Mouse (Mus musculus) G1E-ER4 (cell line): ENCODE data around the gene Cyp4a31. TPM values are rescaled to one million over a fixed set of nuclear protein-coding genes. Genes with fewer than 3 reads are reported as not detected.
"Not testable (repeated sequence)": the region's sequence is repeated elsewhere in the genome, so short reads cannot be mapped to it uniquely, and the experiment has no call there.

Experiments used
- GATA1 ChIP-seq: IDR thresholded peaks from one replicate; pipeline ENCODE4 v1.8.0; 2012; ENCODE audit warnings: low read length, inconsistent platforms
- polyA plus RNA-seq: library from polyadenylated mRNA; stranded (reverse); fragments of >175 nt; gene quantifications from 2 replicates; pipeline ENCODE4 v1.2.3, GENCODE M21; 2012

Gene Cyp4a31
- not detected in 2 replicates for polyA plus RNA-seq

- TF ChIP-seq GATA1, result no peak
Observed at GRCm38 (mm10) chr4:115563401-115563800, at the start of gene Cyp4a31. TSS of gene Cyp4a31 (plus strand) at chr4:115563649.

DNA sequence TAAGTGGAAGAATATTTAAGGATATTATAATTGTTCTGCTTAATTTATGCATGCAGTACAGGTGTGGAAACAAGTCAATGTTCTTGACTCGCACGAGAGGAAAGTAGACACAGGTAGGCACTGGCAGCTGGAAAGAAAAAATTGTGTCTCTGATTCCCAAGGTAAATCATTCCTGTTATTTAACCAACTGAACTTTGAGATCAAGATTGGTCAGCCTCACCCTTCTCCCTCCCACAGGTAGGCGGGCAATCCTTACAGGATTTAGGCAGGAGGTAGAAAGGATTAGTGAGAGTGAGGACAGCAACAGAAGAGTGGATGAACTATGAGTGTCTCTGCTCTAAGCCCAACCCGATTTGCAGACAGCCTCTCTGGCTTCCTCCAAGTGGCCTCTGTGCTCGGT lies 45.4 kb upstream of the Cyp4a31 start, which contains the start of gene Cyp4a10:
Gene Cyp4a10 (plus strand): TSS at position 265 of the 400 bp plus-strand sequence.
- TF ChIP-seq GATA1, result not testable (repeated sequence)

DNA sequence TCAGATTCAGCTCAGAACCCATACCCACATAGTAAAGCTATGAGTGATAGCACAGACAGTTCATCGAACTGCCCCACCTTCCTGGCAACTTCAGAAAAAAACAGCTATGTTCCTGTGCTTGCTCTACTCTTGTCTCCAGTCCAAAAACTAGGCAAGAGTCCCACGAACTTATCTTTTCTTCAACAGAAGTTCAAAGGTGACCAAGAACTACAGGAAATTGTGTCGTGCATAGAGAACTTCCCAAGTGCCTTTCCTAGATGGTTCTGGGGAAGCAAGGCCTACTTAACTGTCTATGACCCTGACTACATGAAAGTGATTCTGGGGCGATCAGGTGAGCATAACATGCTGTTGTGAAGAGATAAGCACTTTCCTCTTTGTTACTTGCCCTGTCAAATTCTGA lies 44.0 kb upstream of the Cyp4a31 start:
- no peak for TF ChIP-seq GATA1

GRCm38 (mm10) chr4:115521766-115522165 lies 41.7 kb upstream of the Cyp4a31 start:
- no peak for TF ChIP-seq GATA1

DNA sequence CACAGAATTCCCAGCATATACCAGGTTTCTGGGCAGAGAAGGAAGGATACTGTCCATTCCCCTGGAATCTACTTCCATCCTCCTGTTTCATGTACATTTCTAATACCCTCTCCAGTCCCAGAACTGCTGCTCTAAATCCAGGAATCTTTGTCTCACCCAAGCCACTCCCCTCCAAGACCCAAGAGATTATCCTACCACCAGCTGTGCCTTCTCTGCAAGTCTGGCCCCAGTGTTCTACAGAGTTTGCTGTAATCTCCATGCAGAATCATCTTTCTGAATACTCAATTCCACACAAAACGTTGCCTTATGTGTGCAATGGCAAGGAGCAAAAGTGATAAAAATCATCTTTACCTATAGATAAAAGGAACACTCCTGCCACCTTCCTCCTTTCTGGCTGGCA lies 18.3 kb upstream of the Cyp4a31 start:
- no peak for TF ChIP-seq GATA1

DNA sequence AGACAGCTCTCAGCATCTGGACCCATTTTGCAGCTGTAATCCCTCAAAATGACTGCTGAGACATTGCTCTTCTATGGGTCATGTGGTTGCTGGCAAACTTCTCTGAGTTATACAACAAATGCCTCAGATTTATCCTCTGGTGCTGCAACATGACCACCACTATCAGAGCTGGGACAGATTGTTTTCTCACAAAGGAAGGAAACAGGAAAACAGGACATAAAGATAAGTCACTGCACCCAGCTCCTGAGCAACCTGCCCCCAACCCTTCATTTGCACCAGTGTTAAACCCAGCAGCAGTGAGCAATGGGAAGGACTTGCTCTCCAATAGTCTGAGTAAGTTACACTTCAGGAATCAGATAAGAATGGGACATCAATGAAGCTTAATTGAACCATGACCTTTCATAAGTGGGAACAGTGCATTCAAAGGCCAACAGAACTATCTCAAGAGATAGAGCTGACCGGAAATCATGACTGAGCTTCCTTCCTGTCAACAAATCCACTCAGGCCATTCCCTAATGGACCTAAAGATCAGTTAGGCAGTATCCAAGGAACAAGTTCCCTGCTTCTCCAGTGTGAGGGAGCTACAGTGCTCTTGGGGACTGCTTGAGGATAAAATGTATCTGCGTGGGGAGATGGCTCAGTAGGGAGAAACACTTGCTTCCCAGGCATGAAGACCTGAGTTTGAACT lies 17.2 kb upstream of the Cyp4a31 start:
- TF ChIP-seq GATA1, result no peak

DNA sequence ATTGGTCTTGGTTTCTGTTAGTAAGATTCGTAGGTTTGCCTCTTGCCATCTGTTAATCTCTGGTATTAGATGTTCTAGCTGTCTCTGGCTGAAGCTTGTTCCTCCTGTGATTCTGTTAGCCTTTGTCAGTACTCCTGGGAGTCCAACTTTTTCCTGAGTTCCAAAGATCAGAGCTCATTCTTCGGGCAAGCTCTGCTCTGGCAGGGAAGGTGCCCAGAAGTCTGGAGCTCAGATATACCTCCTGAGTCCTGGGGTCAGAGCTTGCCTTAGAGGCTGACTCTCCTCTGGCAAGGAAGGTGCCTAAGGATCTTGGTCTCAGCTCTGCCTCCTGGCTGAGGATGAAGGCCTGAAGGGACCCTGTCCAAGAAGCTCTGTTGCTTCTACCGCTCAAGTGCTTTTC lies 10.7 kb upstream of the Cyp4a31 start:
- TF ChIP-seq GATA1, result no peak

GRCm38 (mm10) chr4:115555513-115555912 lies 7.9 kb upstream of the Cyp4a31 start:
- TF ChIP-seq GATA1, result no peak

GRCm38 (mm10) chr4:115557861-115558561 lies 5.4 kb upstream of the Cyp4a31 start:
- no peak for TF ChIP-seq GATA1

DNA sequence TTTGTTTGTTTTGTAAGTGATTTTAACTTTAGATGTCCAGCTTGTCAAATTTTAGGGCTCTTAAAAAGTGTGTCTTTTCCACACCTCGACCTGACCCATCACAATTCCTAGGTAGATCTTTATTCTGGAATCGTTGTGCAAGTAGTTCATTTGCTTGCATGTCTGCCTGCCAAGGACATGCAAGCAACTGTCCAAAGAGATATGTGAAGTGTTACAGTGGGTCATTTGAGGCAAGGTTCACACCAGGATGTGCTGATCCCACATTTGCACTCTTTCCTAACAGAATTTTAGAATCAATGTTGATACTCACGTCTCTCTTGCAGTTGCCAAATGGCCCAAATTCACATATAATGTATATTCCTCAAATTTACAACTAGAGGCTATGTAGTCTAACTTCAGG lies 11.8 kb downstream of the Cyp4a31 start:
- no peak for TF ChIP-seq GATA1

- no peak for TF ChIP-seq GATA1
Observed at GRCm38 (mm10) chr4:115575776-115576175, 12.3 kb downstream of the Cyp4a31 start.

DNA sequence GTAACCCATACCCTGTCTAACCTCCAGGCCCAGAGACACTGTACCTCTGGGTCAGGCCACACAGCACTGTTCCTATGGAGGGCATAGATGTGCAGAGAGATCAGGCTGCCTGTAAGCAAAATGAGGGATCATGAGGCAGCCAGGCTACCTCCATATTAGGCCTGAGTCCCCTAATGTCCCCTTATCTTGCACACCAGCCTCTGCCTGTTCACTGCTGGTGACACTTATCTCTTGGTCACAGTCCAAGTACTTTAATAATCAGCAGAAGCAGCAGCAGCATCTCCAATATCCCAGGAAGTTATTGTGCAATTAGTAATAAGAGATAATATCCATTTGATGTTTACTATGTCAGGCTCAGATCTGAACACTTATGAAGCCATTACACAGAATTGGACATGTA lies 19.6 kb downstream of the Cyp4a31 start:
- TF ChIP-seq GATA1, result no peak

DNA sequence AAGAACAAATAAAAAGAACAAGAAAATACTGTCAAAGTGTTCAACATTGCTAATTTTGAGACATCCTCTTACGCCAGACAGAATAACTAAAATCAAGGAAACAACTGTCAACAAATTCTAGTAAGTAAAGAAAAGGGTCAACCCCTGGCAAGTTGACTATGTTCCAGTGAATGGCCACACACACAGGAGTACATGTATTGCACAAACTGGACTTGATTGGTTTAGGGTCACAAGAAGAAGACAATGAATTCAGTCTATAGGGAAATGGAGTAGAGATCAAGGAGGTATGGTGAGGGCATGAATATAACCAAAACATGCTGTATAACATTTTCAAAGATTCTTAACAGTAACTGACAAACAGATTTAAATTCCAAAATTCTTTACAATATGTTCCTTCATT lies 32.9 kb downstream of the Cyp4a31 start:
- no peak for TF ChIP-seq GATA1

DNA sequence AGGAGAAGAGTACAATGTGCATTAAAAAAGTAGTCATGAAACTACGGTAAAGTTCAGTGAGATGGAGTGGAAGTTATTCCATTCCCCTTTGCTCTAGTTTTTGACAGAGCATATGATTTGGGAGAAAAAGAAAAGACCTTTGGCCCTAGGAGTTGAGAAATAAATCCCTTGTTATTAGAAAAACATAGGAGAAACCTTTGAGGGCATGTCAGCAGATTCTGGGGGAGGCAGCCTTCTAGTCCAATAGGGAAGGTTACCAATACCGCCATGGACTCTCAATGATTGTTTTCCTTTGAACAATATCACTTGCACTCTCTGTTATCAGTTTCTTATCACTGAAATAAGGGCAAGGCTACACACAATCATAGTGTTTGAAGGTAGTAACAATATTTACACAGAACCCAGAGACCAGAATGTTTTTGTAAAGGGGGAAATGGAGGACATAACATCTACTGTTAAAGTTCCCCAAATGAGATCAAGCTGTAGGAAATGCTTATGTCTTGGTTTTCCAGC lies 33.4 kb downstream of the Cyp4a31 start:
- TF ChIP-seq GATA1, result no peak

DNA sequence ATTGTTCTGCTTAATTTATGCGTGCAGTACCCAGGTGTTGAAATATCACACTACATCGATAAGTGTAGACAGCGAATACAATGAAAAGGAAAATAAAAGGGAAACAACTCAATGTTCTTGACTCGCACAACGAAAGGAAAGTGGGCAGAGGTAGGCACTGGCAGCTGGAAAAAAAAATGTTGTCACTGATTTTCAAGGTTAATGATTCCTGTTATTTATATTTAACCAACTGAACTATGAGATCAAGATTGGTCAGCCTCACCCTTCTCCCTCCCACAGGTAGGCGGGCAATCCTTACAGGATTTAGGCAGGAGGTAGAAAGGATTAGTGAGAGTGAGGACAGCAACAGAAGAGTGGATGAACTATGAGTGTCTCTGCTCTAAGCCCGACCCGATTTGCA lies 37.2 kb downstream of the Cyp4a31 start, which contains the start of gene Cyp4a32:
Gene Cyp4a32 (plus strand): TSS at position 359 of the 400 bp plus-strand sequence.
- not testable (repeated sequence) for TF ChIP-seq GATA1

DNA sequence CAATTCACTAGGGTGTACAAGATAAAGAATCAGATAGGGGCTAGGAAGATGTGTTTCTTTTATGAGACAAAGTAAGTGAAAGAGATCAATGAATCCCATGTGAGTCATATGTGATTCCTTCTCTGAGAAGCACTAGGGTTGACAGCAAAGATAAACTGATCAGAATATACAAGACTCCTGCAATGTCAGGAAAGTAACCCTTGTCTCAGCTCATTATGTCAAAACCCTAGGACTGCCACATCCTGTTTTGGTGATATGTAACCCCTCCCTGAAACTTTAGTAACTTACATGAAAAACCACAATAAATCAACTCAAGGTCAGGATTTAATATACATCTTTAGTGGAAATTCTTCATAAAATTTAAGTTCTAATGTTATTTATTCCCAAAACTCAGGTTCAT lies 50.6 kb downstream of the Cyp4a31 start:
- TF ChIP-seq GATA1, result no peak

Other genes with a start within 250 kb of the Cyp4a31 start
- gene Cyp4a12b, start 152.0 kb upstream of the Cyp4a31 start, polyA plus RNA-seq, result not detected in 2 replicates
- gene Cyp4a30b, start 111.0 kb upstream of the Cyp4a31 start, polyA plus RNA-seq, result not detected in 2 replicates
- gene Cyp4a14, start 67.5 kb upstream of the Cyp4a31 start, polyA plus RNA-seq, result not detected in 2 replicates
- not detected in 2 replicates for gene Cyp4a10, start 45.4 kb upstream of the Cyp4a31 start, polyA plus RNA-seq
- gene Cyp4a32, start 37.3 kb downstream of the Cyp4a31 start, polyA plus RNA-seq, result not detected in 2 replicates
- not detected in 2 replicates for gene Cyp4b1, start 84.1 kb downstream of the Cyp4a31 start, polyA plus RNA-seq
- 18.6 and 21.4 TPM in 2 replicates for gene Efcab14, start 174.1 kb downstream of the Cyp4a31 start, polyA plus RNA-seq
- gene Tex38, start 217.4 kb downstream of the Cyp4a31 start, polyA plus RNA-seq, result not detected in 2 replicates
- gene Atpaf1, start 221.2 kb downstream of the Cyp4a31 start, polyA plus RNA-seq, result 16.4 and 21.4 TPM in 2 replicates